Mouse (Mus musculus): ENCODE data around the gene Nxpe4. TPM values are rescaled to one million over a fixed set of nuclear protein-coding genes. Genes with fewer than 3 reads are reported as not detected.
"Not testable (repeated sequence)": the region's sequence is repeated elsewhere in the genome, so short reads cannot be mapped to it uniquely, and the experiment has no call there.

The Nxpe4 gene
- polyA plus RNA-seq, 1 experiment = 9.9 TPM

DNA sequence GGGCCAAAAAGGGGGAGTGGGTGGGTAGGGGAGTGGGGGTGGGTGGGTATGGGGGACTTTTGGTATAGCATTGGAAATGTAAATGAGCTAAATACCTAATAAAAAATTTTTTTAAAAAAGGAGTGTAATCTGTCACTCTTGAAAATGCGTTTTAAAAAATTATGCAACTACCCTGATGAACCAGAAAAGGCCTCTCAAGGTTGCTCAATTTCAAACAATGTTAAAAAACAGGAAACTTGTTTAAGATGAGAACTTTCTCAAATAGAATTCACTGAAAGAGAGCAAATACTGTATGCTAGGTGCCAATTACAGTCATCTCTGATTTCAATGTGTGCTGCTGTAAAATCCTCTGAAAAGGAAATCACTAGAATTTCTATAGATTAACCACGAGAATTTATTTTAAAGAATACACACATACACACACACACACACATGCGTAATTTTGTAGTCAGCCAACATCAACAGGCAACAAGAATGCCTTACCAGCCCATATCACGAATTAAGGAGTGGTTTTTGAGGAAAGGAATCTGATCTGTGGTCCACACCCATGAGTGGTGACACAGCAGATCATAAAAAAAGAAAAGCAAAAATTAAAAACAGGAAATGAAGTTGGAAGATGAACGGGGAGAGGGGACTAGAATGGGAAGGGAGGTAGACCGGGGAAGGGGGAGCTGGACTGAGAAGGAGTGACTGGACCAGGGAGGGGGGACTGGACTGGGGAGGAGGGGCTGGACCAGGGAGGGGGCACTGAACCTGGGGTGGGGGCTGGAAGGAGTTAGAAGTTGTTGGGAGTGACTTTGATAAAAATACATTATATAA, 248.6 kb downstream of the Nxpe4 start:
- DNase-seq (ENCODE audit: low read depth) = no peak

DNA sequence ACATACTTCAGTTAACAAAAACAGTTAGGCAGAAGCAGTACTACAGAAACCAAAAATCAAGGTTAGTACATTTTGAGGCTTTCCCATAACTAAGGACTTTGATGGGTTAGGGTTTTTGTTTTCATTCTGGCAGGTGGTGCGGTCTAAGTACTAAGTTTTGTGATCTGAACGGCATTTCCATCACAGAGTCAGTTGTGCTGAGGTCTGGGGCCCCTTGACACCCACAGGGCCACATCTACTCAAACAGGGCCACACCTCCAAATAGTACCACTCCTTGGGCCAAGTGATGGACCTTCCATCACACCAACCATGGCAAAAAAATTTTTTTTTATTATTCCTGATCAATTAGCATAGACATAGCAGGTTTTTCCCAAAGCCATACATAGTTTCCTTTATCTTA, 251.8 kb downstream of the Nxpe4 start:
- no peak for DNase-seq (ENCODE audit: low read depth)

DNA sequence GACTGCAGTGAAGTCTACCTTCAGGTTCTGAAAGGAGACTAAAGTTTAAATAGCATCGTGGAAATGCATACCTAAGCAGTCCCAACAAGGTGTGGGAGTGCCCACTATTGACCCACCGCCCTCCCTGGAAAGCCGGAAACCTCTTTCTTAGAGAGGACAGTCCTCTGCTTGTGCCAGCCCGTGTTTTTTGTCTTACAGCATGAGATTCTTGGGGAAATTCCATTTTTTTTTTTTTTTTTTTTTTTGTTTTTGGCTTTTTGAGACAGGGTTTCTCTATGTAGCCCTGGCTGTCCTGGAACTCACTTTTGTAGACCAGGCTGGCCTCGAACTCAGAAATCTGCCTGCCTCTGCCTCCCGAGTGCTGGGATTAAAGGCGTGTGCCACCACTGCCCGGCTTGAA, 255.5 kb downstream of the Nxpe4 start:
- DNase-seq (ENCODE audit: low read depth) = not testable (repeated sequence)

DNA sequence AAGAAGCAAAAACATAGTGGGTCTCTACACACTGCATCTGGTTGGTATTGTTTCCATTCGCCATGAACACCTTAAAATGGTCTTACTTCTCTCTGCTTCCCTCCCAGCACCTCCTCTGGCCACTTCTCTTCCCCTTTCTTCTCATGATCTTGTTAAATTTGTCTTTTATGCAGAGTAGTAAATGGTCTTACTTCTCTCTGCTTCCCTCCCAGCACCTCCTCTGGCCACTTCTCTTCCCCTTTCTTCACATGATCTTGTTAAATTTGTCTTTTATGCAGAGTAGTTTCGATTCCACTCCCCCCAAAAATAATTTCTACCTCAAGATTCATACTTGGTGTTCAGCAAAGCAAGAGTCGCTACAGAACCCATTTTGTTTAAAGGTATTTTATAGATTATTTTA, 256.2 kb downstream of the Nxpe4 start:
- DNase-seq (ENCODE audit: low read depth) = no peak

DNA sequence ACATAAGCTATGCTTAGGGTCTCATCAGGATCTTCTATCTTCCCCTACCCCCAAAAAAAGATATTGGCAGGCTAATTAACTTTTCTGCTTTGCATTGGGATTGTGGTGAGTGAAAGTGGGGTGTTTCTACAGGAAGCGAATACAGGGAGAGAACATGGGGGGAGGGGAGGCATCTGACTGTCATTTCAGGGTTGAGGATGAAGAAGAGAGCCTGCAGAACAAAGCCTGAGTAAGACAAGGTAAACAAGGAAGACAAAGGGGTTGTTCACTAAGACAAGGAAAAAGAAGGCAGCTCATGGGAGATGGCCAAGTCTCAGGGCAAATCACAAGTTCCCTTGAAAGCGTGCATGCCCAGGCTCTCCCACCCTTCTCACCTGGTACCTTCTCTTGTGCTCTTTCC, 256.6 kb downstream of the Nxpe4 start:
- DNase-seq (ENCODE audit: low read depth) = no peak

DNA sequence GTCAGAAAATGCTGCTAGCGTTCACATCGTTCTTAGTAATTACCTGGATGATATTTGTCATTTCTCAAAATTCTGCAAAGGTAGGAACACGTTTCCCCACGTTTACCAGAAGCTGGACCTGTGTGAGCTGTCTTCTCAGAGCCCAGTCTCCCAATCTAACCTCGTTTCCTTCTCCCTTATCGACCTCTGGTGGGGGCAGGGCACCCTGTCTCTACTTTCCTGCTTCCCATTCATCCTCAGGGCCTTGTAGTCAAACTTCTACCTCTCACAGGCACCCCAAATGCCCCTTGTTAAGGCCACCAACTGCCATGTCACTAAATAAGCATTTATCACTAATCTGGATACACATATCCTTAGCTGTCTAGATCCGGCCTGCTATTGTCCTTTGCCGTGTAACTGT, 257.0 kb downstream of the Nxpe4 start:
- no peak for DNase-seq (ENCODE audit: low read depth)

DNA sequence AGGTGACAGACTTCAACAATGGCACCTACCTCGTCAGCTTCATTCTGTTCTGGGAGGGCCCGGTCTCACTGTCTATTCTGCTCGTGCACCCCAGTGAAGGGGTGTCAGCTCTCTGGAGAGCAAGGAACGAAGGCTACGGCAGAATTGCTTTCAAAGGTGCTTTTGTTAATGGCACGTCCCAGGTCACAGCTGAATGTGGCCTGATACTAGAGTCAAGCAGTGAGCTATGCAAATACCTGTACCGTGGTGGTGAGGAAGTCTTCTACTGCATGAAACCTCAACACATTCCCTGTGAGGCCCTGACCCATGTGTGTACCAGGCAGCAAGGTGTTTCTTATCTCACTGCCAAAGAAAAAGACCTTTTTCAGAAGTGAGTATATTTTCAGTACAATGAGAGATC, 258.6 kb downstream of the Nxpe4 start:
- DNase-seq (ENCODE audit: low read depth) = no peak

DNA sequence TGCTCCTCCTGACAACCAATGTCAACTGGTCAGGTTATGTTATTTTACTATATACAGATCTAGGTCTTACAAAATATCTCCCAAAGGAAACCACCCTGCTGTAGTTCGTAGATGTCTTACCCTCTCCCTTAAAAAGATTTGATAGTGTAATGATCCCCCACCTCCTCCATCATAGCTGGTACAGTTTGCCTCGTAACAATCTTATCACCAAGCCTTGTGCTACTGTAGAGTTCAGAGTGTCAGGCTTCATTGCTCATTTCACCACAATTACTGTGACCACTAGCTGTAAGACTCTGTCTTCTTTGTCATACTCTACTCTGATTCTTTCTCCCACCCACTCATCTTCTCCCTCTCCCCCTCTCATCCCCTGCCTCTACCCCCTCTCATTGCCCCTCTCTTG, 259.2 kb downstream of the Nxpe4 start:
- no peak for DNase-seq (ENCODE audit: low read depth)

DNA sequence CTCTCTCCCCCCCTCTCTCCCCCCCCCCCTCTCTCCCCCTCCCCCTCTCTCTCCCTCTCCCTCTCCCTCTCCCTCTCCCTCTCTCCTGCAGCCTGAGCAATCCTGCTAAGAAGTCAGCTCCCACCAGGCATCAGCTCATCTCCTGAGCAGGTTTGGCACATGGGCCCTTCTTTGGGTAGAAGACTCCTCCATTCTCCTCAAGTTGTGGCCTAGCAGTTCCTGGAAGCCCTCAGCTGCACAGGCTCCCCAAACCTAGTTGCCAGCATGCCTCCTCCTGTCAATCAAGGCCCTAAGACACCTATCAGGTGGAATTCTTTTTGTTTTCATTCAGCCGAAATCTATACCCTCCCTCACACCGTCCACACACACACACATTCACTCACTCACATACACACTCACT, 259.7 kb downstream of the Nxpe4 start:
- DNase-seq (ENCODE audit: low read depth) = no peak

DNA sequence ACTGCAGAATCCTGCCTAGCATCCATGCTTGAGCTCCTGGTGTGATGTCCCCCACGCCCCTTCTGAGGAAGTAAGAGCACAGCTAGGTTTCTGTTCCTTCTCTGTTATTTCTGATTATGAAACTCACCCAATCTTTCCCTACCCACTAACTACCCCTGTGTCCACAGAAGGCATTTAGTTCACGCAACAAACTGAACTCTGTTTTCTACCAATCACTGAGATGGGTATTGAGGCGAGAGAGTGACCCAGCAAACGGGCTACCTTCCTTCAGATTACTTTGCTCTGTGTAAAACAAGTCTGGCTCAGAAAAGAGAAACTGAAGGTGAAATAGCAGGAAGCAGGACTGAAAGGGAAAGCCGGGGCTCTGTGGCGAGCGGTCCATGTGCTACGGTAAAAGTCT, 260.6 kb downstream of the Nxpe4 start:
- no peak for DNase-seq (ENCODE audit: low read depth)

DNA sequence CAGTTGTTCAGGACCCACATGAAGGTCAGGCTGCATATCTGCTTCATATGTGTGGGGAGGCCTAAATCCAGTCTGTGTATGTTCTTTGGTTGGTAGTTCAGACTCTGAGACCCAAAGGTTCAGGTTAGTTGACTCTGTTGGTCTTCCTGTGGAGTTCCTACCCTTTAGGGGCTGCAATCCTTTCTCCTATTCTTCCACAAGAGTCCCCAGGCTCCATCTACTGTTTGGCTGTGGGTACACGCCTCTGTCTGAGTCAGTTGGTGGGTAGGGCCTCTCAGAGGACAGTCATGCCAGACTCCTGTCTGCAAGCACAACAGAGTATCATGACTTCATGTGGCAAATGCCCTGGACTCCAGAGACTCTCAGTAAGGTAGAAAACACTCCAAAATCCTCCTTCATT, 261.4 kb downstream of the Nxpe4 start:
- DNase-seq (ENCODE audit: low read depth) = no peak

DNA sequence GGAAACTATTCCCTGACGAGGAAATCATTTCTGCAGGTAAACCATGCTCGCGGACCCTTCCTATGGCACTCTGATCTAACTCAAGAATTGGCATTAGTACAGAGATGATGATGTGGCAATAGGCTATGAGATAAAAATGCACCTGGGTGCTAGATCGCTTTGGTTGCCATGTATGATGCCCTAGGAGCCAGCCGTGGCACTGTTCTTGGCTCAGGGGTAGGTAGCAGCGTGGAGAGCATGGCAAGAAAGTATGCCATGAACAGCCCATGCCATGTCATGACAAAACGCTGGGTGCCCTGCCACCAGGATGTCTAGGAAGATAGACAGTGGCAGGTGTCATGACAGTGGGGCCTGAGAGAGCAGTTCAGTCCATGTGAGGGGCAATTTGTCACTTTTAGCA, 265.4 kb downstream of the Nxpe4 start:
- DNase-seq (ENCODE audit: low read depth) = no peak

DNA sequence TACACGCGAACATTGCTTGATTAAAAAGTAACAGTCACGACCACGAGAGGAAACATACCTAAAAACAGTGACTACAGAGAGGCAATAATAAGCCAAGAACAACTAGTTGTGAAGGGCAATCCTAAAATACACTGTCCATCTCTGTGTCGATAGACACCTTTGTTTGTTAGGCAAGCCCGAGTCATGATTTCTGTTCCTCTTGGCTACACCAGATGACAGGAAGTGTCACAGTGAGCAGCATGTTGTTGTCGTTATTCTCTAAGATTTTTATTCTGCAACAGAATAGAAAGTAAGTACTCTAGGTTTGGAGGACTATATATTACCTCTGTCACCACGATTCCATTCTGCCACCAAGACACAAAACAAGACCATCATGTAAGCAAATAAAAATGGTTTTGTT, 270.6 kb downstream of the Nxpe4 start:
- no peak for DNase-seq (ENCODE audit: low read depth)

DNA sequence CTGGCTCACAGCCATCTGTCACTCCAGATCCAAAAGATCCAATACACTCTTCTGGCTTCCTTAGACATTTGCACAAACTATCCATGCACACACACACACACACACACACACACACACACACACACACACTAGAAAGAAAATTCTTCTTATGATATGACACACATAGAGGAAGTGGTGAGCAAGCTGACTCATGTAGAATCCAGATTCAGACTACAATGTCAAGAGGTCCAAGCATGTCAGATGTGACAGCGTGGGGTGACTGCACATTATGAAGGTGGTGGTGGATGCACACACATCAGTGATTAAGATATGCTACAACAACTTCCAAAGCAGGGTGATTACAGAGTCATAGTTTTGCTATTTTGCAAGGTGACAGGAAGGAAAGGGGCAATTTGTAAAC, 282.1 kb downstream of the Nxpe4 start:
- no peak for DNase-seq (ENCODE audit: low read depth)

DNA sequence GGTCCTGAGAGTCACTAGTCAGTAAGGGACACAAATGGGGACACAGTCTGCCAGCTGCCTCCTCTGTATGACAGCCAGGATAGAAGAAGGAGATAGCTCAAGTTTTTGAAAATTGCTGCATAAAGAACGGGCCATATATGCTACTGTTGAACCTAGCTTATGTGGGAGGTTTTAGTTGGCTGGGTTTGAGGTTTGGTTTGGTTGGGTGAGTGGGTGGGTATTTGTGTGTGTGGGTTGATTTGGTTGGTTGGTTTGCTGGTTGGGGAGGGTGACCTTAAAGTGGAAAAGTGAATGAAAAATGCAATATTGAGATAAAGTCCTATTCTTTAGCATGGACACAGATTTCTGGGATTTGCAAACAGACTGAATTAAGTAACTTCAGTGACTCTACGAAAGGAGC, 283.0 kb downstream of the Nxpe4 start:
- DNase-seq (ENCODE audit: low read depth) = no peak

DNA sequence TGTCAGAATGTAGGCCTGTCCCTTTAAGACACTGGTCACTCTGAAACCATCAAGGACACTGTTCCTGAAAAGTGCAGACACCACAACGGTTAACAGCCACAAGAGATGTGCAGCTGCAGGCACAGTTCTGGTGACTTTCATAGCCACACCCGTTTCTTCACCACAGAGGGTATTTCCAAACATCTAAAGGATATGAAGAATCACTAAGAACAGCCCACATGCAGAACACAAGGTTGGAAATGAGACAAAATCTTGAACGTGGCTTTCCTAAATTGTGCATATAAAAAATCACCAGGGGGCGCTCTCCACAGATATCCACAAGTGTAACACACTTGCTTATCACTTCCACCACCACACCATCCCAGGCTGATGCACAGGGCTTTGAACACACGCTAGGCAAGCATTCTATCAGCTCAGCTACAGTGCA, 286.0 kb downstream of the Nxpe4 start:
- no peak for DNase-seq (ENCODE audit: low read depth)

Other genes starting within 250 kb of the Nxpe4 start
- 24.8 and 40.1 TPM in 2 replicates for gene Nxpe2, start 191.4 kb downstream of the Nxpe4 start, polyA plus RNA-seq (2012; rRNA removed)